Mouse (Mus musculus) forebrain, embryonic 12.5 days (tissue): ENCODE measurements around the gene Zfyve1. TPM values are rescaled to one million over a fixed set of nuclear protein-coding genes. Genes with fewer than 3 reads are reported as not detected.

ENCODE experiments used
- ATAC-seq: fragments of 200-750 bp; cut with Nextera tagmentation; 2 replicates; pipeline ENCODE4 v1.8.0; 2017; ENCODE audit warnings: moderate TSS enrichment; ENCODE audit not compliant: low FRiP score
- H3K27ac ChIP-seq: fragments of 300-500 bp; sonication (generic); 2 replicates; pipeline ENCODE4 v1.5.1; 2016; ENCODE audit warnings: mild to moderate bottlenecking
- H3K27me3 ChIP-seq: fragments of 300-500 bp; sonication (generic); 2 replicates; pipeline ENCODE4 v1.6.1; 2016; ENCODE audit warnings: mild to moderate bottlenecking
- H3K36me3 ChIP-seq: fragments of 300-500 bp; sonication (generic); replicated peaks from 2 replicates; pipeline ENCODE4 v1.6.1; 2016; ENCODE audit warnings: mild to moderate bottlenecking
- H3K4me1 ChIP-seq: fragments of 300-500 bp; sonication (generic); 2 replicates; pipeline ENCODE4 v1.6.1; 2016
- H3K4me2 ChIP-seq: fragments of 300-500 bp; sonication (generic); 2 replicates; pipeline ENCODE4 v1.6.1; 2016; ENCODE audit warnings: mild to moderate bottlenecking, moderate library complexity
- H3K4me3 ChIP-seq: fragments of 300-500 bp; sonication (generic); replicated peaks from 2 replicates; pipeline ENCODE4 v1.5.1; 2016; ENCODE audit warnings: mild to moderate bottlenecking
- H3K9ac ChIP-seq: fragments of 300-500 bp; sonication (generic); 2 replicates; pipeline ENCODE4 v1.6.1; 2016; ENCODE audit warnings: mild to moderate bottlenecking
- H3K9me3 ChIP-seq: fragments of 300-500 bp; sonication (generic); 2 replicates; pipeline ENCODE4 v1.6.1; 2016
- WGBS: fragments of 180-500 bp; shearing (Covaris S2); methylation state at CpG from one replicate; pipeline ENCODE4 v1.1.7; 2016; 5-methylcytosine and 5-hydroxymethylcytosine counted together
- polyA plus RNA-seq: library from polyadenylated mRNA; unstranded; fragments of >200 nt; fragmentation: Nextera tagmentation; extraction: Ambion mirVana; gene quantifications from 2 replicates; pipeline ENCODE4 v1.2.1, GENCODE M21; 2016

The Zfyve1 gene
- polyA plus RNA-seq, 1 experiment from 2014 or later: 35.0 TPM

DNA sequence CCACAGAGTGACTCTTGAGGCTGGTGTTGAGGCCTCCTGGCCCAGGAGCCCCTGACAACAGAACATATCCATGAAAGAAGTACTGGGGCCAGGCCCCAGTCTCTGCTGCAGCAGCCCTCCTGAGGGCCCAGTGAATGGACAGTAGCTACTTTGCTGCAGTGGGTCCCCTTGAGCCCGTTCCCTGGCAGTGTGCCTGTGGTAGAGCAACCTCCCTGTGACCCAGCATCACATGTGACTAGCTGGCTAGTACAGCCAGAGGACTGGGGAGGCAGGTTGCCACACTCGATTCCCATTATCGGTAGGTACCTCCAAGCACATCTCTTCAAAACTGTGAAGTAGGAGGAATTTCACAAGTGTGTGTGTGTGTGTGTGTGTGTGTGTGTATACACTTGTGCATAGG, 64.1 kb downstream of the Zfyve1 start:
- no peak overlapping the region for H3K4me3 ChIP-seq
- ATAC-seq: no peak
- H3K36me3 ChIP-seq: peaks cover 53% of the 10 kb centered on the region
- H3K4me2 ChIP-seq: no peak overlapping the region
- 93% methylated on average over 3 of the region's 3 CpGs for WGBS
- no peaks in the 10 kb centered on the region for H3K9me3 ChIP-seq
- H3K27ac ChIP-seq: no peak overlapping the region
- no peaks in the 10 kb centered on the region for H3K27me3 ChIP-seq
- peaks cover 8% of the 10 kb centered on the region for H3K4me1 ChIP-seq
- no peak overlapping the region for H3K9ac ChIP-seq

GRCm38 (mm10) chr12:83531992-83532391, 65.0 kb downstream of the Zfyve1 start:
- Histone ChIP-seq H3K36me3 (peaks cover 46% of the 10 kb centered on the region), H3K27me3 (no peaks in the 10 kb centered on the region), H3K4me2 (no peak overlapping the region), H3K27ac (no peak overlapping the region), H3K4me1 (peaks cover 8% of the 10 kb centered on the region), H3K9me3 (no peaks in the 10 kb centered on the region), H3K9ac (no peak overlapping the region), H3K4me3 (no peak overlapping the region)
- 94% methylated on average over 6 of the region's 6 CpGs for WGBS
- no peak for ATAC-seq

DNA sequence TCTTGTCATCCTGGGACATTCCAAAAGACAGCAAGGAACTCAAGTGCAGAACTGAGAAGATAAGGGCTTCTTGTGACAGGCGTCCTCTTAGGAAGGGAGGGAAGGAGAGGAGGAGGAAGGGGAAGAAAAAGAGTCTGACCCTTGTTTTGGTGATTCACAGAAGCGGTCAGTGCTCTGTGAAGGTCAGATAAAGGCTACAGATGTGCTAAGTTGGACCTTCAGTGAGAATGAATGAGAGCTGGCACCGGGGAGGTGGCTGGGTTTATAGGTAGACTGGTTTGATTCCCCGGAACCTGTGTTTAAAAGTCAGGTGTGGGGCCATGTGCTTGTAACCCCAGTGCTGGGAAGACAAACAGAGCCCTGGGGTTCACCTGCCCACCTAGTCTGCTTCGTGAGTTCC, 68.4 kb downstream of the Zfyve1 start:
- Histone ChIP-seq H3K4me1 (no peaks in the 10 kb centered on the region), H3K27me3 (no peaks in the 10 kb centered on the region), H3K27ac (no peak overlapping the region), H3K4me3 (no peak overlapping the region), H3K4me2 (no peak overlapping the region), H3K36me3 (peaks cover 26% of the 10 kb centered on the region), H3K9me3 (no peaks in the 10 kb centered on the region), H3K9ac (no peak overlapping the region)
- 96% methylated on average over 5 of the region's 5 CpGs for WGBS
- no peak for ATAC-seq

DNA sequence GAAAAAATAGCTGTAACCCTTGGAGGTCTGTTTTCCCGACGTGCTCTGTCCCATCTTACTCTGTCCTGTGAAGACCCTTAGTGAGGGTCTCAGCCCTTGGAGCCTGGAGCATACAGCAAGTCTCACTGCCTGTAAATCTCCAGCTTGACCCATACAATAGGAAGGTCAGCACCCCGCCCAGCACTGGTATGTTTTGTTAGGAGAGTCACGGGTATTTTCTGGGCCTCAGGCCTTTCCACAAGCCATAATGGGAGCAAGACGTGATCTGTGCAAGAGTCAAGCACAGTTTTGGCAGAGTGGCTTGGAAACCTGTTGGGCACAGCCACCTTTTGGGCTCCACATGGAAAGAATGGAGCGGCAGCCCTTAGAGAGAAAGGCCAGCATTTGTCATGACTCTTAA, 69.2 kb downstream of the Zfyve1 start:
- H3K9ac ChIP-seq: no peak overlapping the region
- H3K27ac ChIP-seq: no peak overlapping the region
- H3K36me3 ChIP-seq: peaks cover 19% of the 10 kb centered on the region; the same call in 1 of the 2 replicates
- H3K27me3 ChIP-seq: no peaks in the 10 kb centered on the region
- no peak for ATAC-seq
- no peaks in the 10 kb centered on the region for H3K4me1 ChIP-seq
- no peak overlapping the region for H3K4me2 ChIP-seq
- no peak overlapping the region for H3K4me3 ChIP-seq
- no peaks in the 10 kb centered on the region for H3K9me3 ChIP-seq
- 81% methylated on average over 6 of the region's 6 CpGs for WGBS

DNA sequence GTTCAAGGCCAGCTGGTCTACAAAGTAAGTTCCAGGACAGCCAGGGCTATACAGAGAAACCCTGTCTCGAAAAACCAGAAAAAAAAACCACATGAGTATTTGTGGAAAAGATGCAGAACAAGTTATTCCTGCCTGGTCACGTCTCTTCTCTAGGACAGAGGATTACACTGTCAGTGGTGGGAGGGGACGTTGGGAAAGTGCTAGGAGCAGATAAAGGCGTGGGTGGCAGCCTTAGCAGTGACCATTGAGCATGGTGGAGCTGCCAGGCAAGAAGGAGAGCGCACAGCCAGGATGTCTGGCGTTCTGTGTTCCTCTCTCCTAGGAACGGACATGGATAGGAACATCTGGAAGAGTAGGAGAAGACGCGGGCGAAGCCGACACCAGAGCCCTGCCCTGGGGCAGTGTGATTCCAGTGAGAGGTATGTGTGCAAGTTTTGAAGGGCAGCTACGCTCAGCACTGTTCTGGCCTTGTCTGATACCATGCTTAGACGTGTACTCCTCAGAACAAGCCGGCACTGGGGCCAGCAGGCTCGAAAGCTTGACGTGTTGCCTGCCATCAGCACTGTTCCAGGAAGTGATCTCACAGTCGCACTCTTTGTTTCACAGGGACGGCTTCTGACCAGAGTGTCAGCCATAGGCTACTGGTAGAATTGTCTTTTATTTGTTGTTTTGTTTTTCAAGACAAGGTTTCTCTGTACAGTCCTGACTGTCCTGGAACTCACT, 71.0 kb downstream of the Zfyve1 start:
- WGBS: 84% methylated on average over 18 of the region's 18 CpGs
- H3K9me3 ChIP-seq: no peaks in the 10 kb centered on the region
- no peak overlapping the region for H3K9ac ChIP-seq
- peaks cover 10% of the 10 kb centered on the region for H3K4me1 ChIP-seq
- H3K27ac ChIP-seq: no peak overlapping the region
- H3K4me2 ChIP-seq: no peak overlapping the region
- ATAC-seq: no peak
- no peaks in the 10 kb centered on the region for H3K27me3 ChIP-seq
- 0 out of 2 replicates have a peak, but pooled peaks cover 6% of the 10 kb centered on the region for H3K36me3 ChIP-seq
- no peak overlapping the region for H3K4me3 ChIP-seq

GRCm38 (mm10) chr12:83524329-83524728, 72.7 kb downstream of the Zfyve1 start:
- Histone ChIP-seq H3K4me2 (no peak overlapping the region), H3K4me3 (no peak overlapping the region), H3K36me3 (no peaks in the 10 kb centered on the region), H3K9me3 (no peaks in the 10 kb centered on the region), H3K27me3 (no peaks in the 10 kb centered on the region), H3K27ac (no peak overlapping the region), H3K9ac (no peak overlapping the region), H3K4me1 (peaks cover 15% of the 10 kb centered on the region)
- ATAC-seq: no peak
- WGBS: 82% methylated on average over 5 of the region's 5 CpGs

DNA sequence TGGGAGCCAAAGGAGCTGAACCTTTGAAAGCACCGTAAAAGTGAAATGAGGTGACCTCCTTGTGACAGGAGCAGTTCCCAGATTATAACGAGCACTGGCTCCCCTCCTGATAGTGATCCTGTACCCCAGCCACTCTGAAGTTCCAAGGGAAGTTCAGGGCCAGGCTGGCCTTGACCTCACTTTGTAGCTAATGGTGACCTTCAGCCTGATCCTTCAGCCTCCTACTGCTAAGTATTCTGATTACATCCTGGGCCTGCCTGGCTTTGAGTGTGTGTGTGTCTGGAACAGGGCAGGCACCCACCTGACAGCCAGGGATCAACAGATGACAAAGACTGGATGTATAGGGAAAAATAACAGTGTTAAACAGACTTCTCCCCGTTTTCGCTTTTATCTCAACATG, 73.1 kb downstream of the Zfyve1 start:
- H3K9me3 ChIP-seq: no peaks in the 10 kb centered on the region
- ATAC-seq: no peak
- H3K36me3 ChIP-seq: no peaks in the 10 kb centered on the region
- H3K27ac ChIP-seq: no peak overlapping the region
- H3K4me3 ChIP-seq: no peak overlapping the region
- no peaks in the 10 kb centered on the region for H3K27me3 ChIP-seq
- H3K9ac ChIP-seq: no peak overlapping the region
- no peak overlapping the region for H3K4me2 ChIP-seq
- WGBS: 77% methylated on average over 4 of the region's 4 CpGs
- H3K4me1 ChIP-seq: peaks cover 15% of the 10 kb centered on the region

DNA sequence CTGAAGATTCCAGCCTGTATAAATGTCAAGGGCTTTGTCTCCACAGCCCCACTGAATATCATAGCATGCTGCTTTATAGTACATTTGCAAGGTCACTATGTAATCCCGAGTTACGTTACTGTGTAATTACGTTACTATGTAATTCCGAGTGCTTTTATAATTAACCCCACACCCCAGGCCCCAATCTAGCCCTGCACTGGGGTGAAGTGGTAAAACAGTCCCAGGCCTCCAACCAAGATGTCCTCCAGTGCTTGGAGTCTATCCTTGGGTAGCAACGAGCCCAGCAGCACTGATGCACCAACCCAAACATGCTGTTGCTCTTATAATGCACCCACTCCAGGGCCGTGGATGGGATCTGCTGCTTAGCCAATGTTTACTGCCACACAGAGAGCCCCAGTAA, 74.0 kb downstream of the Zfyve1 start:
- no peaks in the 10 kb centered on the region for H3K27me3 ChIP-seq
- WGBS: 89% methylated on average over 6 of the region's 6 CpGs
- no peak for ATAC-seq

GRCm38 (mm10) chr12:83521083-83521482, 75.9 kb downstream of the Zfyve1 start:
- Histone ChIP-seq H3K27ac (no peak overlapping the region), H3K4me1 (peaks cover 15% of the 10 kb centered on the region)

More for the DNA sequence above, 74.0 kb downstream of the Zfyve1 start:
- H3K36me3 ChIP-seq: no peaks in the 10 kb centered on the region
- H3K4me1 ChIP-seq: peaks cover 15% of the 10 kb centered on the region
- H3K4me3 ChIP-seq: no peak overlapping the region
- no peak overlapping the region for H3K27ac ChIP-seq
- no peak overlapping the region for H3K4me2 ChIP-seq
- no peaks in the 10 kb centered on the region for H3K9me3 ChIP-seq
- H3K9ac ChIP-seq: no peak overlapping the region

DNA sequence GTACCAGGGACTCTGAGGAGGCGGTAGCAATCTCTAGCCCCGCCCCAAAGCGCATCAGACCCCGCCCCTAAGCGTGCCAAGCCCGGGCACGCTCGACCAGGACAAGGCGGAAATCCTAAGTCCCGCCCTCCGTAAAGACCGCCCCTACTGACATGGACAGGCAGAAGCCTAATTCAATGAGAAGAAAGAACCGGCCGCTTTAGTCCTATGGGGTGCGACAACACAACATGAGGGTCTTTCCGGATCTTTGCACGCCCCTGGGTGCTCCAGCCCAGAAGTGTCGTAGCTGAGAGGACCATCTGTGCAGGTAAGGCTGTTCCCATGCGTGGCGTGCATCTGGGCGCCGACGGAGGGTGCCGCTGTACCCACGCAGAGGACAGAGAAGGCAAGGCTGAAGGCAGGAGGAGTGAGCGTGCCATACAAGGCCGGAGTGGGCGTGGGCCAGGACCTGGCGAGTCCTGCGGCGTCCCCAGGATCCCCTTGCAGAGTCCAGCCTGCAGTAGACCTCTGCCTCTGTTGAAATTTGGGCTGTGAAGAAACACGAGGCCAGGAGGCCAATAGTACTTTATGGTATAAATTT, 76.6 kb downstream of the Zfyve1 start, which contains the start of gene Dcaf4:
Dcaf4 (plus strand) TSS at position 156 of the 580 bp plus-strand sequence.
- H3K4me2 ChIP-seq: peak within 1 kb of the TSS; percentile 74
- H3K4me1 ChIP-seq: peaks cover 15% of the 10 kb centered on the region
- no peaks in the 10 kb centered on the region for H3K27me3 ChIP-seq
- under 1% methylated on average over 32 of the region's 32 CpGs for WGBS
- H3K9ac ChIP-seq: peak within 1 kb of the TSS; percentile 61
- H3K9me3 ChIP-seq: no peaks in the 10 kb centered on the region
- ATAC-seq: peak; percentile 98
- peak within 1 kb of the TSS; percentile 38; the same call in 1 of the 2 replicates for H3K27ac ChIP-seq
- peak within 1 kb of the TSS; percentile 57 for H3K4me3 ChIP-seq
- no peaks in the 10 kb centered on the region for H3K36me3 ChIP-seq

More at GRCm38 (mm10) chr12:83521083-83521482, 75.9 kb downstream of the Zfyve1 start:
- WGBS: 60% methylated on average over 8 of the region's 8 CpGs
- Histone ChIP-seq H3K27me3 (no peaks in the 10 kb centered on the region), H3K4me3 (peak overlapping the region; percentile 57), H3K4me2 (peak overlapping the region; percentile 74), H3K9me3 (no peaks in the 10 kb centered on the region), H3K9ac (peak overlapping the region; percentile 61; the same call in 1 of the 2 replicates), H3K36me3 (no peaks in the 10 kb centered on the region)
- ATAC-seq: no peak

DNA sequence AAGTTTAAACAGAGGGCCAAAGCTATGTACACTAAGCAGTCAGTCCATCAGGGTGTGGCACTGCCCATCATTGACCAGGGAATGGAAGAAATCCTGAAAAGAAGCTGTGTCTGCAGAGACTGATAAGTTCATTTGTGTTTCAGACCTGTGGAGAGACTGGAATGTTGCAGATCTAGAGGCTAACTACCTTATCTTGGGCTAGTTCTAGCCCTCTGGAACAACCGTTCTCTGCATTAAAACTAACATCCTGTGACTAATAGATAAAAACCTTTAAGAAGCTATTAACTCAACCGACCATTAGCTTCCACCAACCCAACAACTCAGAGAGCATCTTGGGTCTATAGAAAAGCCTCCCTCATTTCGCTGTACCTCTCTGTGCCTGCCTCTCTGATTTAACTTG, 79.4 kb downstream of the Zfyve1 start:
- Histone ChIP-seq H3K4me2 (no peak overlapping the region), H3K4me3 (no peak overlapping the region), H3K36me3 (no peaks in the 10 kb centered on the region), H3K27ac (no peak overlapping the region), H3K4me1 (peaks cover 27% of the 10 kb centered on the region), H3K27me3 (no peaks in the 10 kb centered on the region), H3K9me3 (no peaks in the 10 kb centered on the region), H3K9ac (no peak overlapping the region)
- ATAC-seq: no peak
- WGBS: 92% methylated on average over 3 of the region's 3 CpGs

- Histone ChIP-seq H3K27me3 (no peaks in the 10 kb centered on the region), H3K4me2 (no peak overlapping the region), H3K9ac (no peak overlapping the region), H3K36me3 (no peaks in the 10 kb centered on the region), H3K27ac (peak overlapping the region; percentile 9; the same call in 1 of the 2 replicates), H3K4me3 (no peak overlapping the region), H3K9me3 (no peaks in the 10 kb centered on the region), H3K4me1 (peaks cover 14% of the 10 kb centered on the region)
- WGBS: 43% methylated on average over 4 of the region's 4 CpGs
- ATAC-seq: no peak; the same call in 1 of the 2 replicates
These were observed 82.8 kb downstream of the Zfyve1 start for GRCm38 (mm10) chr12:83514216-83514615.

- peak; percentile 58; the same call in 1 of the 2 replicates for ATAC-seq
These were observed 83.8 kb downstream of the Zfyve1 start for GRCm38 (mm10) chr12:83513185-83513584.

More at GRCm38 (mm10) chr12:83513185-83513584, 83.8 kb downstream of the Zfyve1 start:
- 30% methylated on average over 5 of the region's 5 CpGs for WGBS
- no peak overlapping the region for H3K4me3 ChIP-seq
- H3K9me3 ChIP-seq: no peaks in the 10 kb centered on the region
- H3K27ac ChIP-seq: peak overlapping the region; percentile 67
- no peak overlapping the region for H3K4me2 ChIP-seq
- H3K27me3 ChIP-seq: no peaks in the 10 kb centered on the region
- peaks cover 14% of the 10 kb centered on the region for H3K4me1 ChIP-seq
- no peaks in the 10 kb centered on the region for H3K36me3 ChIP-seq
- H3K9ac ChIP-seq: no peak overlapping the region
